Mouse (Mus musculus): ENCODE measurements around the gene BC004004.
A peak's percentile ranks its signal among the peaks of the same experiment; 100 is the strongest.
"Not testable (repeated sequence)": the region's sequence is repeated elsewhere in the genome, so short reads cannot be mapped to it uniquely, and the experiment has no call there.

The BC004004 gene

DNA sequence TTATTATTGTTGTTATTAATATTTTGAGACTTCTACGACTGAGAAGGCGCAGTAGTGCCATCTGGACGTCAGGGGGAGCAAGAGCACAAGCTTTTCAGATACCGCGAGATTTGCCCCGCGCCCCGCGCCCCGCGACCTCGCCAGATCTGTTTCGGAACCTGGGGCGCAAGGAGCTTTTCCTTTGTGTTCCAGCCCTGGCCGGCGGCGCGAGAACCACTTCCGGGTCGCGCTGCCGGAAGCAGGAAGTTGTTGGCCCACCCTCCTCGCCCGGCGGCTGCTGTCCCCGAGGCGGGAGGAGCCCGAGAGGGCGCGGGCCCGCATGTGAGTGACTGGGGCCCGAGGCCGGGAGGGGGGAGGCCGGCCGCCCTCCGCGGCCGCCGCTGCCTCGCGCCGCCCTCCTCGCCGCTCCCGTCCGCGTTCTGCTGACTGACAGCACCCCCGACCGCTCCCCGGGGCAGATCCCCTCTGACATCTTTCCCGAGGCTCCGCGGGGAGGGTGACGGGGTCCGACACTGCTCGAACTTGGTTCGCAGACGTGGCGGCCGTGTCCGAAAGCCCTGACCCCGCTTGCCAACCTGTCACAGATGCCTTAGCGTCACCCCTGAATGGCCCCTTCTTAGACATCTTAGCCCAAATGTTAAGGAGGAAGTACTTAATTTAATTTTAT is at the start of gene BC004004:
BC004004 (plus strand) TSS at position 107 of the 667 bp plus-strand sequence.
- DNase-seq = peak; percentile 97

DNA sequence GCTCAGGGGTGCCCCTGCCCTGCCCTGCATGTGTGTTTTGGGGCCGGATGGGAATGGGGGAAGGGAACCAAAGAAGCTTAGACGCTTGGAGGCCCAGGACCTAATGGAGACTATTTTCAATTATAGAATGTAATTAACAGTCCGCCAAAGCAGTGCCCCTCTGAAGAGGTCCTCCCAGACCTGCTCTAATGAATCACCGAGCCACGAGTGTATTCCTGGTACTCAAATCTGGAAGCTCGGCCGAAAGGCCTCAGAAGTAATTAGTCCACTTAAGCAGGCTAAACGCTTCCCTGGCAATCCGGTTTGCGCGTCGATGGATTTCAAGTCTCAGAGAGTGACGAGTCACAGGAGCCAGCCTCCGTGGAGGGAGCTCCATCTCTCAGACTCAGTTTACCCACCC is 48.0 kb upstream of the BC004004 start:
- DNase-seq = no peak

DNA sequence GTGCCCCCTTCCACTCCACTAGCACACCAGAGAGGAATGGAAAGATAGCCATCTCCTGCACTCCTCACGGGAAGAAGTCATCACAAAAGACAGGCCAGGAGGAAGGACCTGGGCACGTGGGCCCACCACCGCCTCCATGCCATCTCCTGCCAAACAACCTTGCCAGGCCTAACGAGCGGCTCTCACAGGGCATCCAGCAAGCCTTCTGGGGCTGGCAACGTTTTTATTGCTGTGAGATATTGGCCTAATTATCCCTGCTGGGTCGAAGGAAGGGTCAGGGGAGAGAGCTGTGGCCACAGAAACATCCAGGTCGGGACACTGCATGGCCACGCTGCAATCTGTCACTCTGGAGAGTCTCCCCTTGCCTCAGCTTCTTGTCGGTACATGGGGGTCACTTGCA is 37.5 kb upstream of the BC004004 start:
- DNase-seq = no peak

DNA sequence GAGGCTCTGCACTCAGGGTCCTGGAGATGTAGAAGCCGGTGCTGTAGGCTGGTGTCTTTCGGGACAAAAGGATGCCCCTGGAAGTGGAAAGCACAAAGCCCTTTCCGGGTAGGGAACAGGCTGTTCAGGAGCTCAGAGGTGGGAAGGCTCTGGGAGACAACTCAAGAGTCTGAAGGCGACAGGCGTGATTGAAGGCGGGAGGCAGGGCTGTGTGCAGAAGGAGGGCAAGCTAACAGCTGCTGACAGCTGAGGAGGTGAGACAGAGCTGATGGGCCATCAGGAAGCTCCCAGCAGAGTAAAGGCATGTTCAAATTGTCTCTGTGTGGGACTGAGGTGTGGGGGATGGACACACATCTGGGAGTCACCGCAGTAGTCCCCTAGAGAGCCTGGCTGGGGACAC is 32.5 kb upstream of the BC004004 start:
- no peak for DNase-seq

DNA sequence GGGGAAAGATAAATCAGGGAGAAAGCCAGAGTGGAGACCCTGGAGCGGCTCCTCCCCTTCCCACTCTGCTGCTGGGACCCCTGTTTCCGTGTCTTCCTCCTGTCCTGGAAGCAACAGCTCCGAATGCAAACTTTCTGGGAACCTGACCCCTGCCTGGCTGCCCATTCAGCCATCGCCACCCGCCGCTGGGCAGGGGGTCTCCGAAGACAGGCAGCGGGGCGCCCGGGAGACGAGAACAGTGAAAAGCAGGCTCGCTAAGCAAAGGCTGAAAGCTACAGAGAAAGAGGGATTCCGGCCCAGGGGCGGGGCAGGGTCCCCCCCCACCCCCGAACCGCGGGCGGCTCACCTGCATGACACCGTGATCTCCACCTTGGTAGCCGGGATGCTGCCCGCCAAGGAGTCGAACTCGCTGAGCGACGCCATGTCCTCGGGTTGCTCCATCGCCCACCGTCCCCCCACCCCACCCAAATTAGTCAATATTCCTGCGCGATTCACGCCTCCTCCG is 31.3 kb upstream of the BC004004 start:
- no peak for DNase-seq

DNA sequence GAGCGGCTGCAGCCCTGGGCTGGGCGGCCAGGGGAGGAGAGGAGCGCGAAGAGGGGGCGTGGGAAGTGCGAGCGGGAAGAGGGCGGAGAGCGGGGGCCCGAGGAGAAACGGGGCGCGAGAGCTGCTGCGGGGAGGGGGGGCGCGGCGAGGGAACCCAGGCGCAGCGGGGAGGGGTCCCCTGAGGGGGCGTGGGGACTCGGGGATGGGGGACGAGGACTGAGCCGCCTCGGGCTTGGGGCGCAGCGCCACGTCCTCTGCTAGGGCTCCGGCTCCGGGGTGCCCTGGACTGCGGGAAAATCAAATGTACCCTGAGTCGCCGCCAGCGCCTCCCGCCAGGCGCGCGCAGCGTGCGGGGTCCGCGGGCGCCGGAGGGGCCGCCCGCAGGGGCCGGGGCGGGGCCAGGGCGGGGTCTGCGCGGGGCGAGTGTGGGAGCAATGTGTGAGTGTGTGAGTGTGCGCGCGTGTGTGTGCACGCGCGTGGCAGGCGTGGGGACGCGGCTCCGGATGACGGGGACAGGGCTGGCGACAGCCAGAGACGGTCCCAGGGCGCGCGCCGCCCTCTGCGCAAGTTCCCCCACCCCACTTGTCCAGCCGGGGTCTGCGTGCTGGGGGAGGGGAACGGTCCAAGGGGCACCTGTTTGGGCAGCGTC is 30.7 kb upstream of the BC004004 start, which contains the start of gene Cpne5:
Cpne5 (minus strand) TSS at position 396 of the 649 bp plus-strand sequence.
- DNase-seq = peak; percentile 40

DNA sequence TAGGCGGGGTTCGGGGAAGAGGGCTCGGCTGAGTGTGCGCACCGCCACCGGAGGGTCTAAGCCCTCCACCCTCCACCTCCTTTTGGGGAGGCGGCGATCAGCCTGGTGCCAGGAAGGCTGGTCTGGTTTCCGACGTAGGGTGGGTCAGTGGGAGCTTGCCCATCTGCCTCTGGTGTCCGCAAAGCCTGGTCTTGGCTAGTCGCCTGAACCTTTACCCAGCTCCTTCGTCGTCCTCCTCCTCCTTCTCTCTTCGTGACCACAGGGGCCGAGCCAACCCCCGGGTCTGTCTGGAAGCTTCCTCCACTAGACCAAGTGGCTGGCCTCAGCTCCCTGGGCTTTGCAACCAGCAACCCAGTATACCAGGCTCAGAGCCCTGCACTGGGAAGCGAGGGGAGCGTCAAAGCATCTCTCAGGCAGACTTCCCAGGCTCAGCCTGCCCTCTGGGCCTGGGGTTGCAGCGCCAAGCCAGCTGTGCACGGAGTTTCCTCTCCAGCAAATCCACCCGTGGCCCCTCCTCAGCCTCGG is 30.1 kb upstream of the BC004004 start:
- DNase-seq = no peak

DNA sequence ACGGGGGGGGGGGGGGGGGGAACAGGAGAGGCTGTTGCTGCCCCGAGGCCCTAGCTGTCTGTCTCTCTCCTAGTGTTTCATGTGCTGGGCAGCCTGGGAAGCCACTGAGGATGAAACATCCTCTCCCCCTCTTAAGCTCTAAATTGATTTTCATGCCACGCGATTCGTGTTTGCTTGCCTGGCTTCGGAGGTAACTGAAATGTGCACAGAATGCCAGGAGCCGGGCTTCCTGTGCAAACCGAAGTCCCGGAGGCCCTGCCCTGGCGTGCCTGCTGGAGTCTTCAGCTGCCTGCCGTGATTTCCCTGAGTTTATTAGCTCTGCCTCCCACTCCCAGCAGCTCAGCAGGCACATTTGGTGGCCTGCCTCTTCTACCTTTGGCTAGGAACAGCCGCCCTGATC is 23.7 kb upstream of the BC004004 start:
- DNase-seq = no peak

DNA sequence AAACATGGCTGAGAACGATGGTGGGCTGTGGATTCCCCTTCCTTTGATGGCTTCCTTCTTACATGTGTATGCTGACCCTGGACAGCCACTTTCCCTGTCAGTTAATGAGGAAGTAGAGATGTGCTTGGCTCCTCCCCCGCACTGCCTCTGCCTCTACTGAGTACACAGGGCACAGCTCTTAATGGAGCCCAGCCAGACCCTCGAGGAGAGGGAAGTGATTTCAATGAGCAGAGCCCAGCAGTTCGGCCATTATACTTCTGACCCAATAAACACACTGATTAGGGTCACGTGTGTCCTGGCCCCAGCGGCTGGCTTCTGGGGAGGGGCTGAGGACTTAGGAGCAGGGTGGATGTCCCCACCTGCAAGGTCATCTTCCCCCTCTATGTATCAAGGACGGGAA is 22.9 kb upstream of the BC004004 start:
- peak; percentile 52 for DNase-seq

DNA sequence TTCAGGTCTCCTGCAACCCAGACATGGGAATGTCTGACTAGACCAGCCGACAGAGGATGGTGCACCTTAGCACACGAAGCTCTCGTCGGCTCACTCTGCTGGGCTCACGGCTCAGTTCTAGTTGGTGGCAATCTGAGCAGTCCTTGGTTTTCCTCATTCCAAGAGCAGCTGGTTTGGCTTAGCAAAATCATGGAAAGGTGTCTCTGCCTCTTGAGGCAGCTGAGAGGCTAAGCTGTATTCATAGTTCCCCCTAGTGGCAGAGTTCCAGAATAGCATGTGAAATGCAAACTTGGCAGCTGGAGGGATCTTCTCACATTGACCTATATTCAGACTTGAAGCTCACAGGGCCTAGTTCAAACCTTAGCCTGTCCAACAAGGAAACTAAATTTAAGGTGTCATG is 22.0 kb upstream of the BC004004 start:
- peak; percentile 77 for DNase-seq

DNA sequence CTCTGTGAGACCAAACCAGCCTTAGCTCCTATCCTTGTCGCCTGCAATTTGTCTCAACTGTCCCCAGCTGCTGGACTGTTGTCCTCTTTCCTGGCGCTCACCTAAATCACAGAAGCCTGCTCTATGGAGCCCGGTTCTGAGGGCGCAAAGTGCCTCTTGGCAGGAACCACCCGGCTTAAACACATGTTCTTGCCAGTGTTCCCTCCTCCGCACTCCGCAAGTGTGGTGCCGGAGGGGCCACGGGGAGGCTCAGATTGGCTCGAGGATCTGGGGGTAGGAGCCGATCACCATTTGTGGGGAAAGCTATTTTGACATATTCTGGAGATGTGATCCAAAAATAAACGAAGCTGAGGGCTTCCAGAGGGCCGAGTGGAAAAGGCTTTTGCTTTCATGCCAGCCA is 20.7 kb upstream of the BC004004 start:
- DNase-seq = peak; percentile 48

DNA sequence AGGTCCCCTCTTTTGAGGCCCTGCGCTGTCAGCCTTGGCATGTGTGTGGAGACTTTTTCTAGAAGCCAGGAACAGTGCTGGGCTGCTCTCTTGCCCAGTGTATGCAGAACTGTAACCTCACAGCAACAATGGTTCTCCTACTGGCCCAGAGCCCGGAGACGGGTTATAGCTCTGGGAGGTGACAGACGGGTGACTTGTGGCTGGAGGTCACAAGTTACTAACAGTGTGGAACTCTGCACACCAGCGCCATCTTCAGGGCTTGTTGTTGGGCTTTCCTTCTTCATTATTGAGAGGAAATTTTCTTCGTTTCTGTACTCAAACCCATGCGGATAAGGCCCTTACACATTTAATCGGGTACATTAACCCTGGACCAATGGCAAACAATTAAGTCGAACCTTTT is 19.1 kb upstream of the BC004004 start:
- peak; percentile 88 for DNase-seq

DNA sequence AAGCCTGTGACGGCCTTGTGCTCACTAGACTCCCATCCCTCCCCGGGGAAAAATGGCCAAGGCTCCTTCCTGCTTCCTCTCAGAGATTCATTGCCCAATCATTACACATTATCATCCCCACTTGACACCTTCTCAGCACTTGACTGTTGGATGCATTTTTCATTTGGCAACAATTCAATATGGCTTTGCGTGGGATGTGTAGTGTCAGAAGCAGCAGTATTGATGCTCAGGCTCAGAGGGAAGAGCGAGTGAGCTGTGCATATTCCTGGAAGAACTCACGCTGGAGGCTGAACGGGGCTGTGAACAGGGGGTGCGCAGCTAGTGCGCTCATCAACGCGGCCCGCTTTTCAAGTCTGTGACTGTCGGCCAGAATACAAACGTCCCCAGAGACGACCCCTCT is 17.6 kb upstream of the BC004004 start:
- DNase-seq = not testable (repeated sequence)

DNA sequence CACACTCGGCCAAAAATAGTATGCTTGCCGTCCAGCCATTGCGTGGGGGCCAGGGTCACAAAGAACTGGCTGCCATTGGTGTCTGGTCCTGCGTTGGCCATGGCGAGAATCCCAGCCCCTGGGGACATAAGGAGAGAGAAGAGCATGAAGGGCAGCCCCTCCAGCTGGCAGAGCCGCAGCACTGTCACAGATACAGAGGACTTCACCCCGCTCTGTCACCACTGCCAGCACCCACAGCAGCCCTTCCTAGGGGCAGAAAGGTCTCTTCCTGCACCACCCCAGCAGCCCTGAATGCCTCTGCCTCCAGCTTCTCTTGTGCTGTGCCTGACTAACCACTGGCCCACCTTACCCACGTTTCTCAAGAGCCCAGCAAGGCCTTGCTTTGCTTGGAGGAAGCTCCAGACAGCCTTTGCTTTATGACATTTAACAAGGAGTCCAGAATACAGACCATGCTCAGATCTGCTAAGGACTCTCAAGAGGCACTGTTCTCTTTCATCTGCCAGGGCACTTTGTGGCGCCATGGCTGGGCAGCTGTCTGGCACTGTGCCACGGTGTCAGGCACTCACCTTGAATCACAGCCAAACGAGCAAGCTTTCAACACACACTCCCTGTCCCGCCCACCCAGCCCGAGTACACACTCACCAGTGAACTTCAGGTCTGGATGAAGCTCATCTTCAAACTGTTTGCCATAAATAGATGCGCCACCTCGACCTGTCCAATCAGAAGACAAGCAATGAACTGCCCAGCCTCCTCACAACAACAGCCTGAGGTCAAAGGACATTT is 16.8 kb upstream of the BC004004 start:
- peak; percentile 85 for DNase-seq

DNA sequence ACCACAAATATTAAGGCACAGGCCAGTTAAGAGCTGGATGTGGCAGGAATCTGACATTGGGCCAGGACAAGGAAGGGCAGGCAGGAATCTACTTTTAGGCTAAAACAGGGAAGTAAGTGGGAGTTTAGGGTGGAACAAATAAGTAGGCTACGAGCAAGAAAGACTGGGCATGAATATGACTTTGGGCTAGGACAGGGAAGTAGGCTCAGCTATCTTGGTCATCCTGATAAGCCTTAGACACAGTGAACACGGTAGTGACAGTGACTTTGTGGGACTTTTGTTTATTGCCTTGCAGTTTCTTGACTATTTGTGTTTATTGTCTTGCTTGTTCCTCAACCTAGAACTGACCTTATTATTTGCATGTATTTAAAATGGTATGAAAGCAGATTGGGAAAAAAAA is 15.4 kb upstream of the BC004004 start:
- DNase-seq = no peak

DNA sequence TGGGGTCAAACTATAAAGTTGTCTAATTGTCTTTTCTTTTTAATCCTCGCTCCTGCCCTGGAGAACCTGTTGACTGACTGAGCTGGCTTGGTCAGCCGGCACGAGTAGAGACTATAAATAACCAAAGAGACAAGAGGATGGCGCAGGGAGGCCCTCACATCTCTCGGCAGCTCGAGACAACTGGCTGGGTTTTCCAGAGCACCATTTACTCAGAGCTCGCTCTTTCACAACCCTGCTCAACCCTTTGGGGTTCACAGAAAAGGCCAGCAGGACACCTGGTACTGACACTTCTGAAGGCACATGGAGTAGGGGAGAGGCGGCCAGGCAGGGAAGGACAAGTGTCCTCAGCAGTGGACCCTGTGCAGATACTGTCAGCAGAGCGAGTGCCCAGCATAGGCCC is 14.9 kb upstream of the BC004004 start:
- DNase-seq = no peak

DNA sequence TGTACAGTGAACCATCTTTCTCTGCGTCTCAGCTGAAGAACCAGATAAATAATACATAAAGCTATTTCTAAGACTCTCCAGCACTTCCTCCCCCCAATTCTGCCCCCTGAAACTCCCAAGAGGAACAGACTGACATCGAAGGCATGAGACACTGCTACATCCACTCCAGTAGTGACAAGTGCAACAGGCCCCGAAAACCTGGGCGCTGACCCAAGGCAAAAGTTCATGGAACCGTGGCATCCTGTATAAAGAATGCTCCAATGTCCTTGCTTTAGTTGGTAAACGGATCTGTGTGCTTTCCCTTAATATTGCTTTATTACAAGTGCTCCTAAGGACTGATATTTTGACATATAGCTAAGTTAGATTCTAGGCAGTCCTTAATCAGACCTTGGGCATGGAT is 13.8 kb upstream of the BC004004 start:
- not testable (repeated sequence) for DNase-seq

DNA sequence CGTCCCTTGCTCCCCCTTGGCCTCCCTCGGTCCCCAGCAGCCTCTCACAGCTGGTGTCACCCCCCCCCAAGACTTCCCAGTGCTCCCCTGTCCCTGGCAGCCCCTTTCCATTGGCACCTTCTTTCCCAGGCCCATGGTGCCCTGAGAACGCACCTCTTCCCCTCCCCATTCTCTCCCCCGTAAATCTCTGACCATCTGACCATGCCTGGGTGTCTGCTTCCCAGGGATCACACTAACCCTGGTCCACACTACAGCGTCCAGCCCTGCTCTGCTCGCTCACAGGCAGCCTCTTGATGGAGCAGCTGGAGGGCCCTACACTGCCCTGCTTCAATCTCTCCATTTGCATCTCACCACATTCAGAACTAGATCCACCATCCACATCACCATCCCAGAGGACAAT is 12.1 kb upstream of the BC004004 start:
- no peak for DNase-seq

DNA sequence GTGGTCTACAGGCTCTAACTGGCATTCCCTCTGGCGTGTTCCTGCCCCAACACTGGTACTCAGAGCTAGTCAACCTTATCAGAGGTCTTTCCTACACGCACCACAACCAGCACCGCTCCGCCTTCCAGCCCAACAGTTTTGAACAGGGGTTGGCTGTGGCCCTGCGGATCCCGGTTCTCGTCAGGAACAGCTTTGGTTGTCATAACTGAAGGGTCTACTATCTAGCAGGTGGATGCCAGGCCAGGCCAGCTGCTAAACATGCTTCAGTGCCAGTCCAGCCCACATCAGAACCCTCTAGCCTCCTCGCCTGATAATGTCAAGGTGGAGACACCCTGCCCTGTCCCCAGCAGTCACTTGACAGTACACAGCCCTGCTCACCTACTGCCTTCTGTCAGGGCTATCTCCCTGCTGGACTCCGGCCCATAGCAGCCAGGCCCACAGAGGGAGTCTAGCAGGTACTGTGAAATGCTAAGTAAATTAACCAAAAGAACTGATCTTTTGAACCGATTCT is 11.5 kb upstream of the BC004004 start:
- no peak for DNase-seq

DNA sequence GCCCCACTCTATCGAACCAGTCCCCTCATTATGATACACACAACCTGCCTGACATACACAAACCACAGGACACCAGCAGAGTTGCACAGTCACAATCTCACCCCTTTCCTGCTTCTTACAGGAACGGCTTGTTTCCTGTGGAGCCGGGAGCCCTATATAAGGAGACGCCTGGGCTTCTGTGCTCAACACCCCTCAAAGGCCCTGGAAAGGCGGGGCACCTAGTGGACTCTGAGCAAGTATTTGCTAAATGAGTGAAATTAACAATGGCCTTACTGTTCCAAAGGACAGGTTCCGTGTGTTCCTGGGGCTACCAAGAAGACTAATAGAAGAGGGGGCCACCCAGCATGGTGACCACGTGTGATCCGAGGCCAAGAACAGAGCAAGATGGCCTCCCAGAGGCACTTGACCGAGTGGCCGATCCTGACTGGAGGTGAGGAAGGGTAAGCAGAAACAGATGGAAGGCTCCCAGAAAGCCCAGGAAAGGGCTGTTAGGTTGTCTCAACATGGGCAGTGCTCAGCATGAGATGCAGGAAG is 10.5 kb upstream of the BC004004 start:
- DNase-seq = no peak

DNA sequence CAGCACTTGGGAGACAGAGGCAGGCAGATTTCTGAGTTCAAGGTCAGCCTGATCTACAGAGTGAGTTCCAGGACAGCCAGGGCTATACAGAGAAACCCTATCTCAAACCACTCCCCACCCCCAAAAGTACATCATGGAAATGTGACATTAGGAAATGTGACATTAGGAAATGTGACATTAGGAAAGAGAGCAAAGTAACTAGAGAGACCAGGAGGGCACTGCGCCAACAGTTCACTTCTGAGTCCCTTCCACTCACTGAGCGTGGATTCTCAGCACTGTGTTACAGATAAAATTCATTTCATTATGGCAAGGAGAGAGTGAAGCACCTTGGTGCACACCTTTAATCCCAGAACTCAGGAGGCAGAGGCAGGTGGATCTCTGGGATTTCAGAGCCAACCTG is 9.7 kb upstream of the BC004004 start:
- DNase-seq = no peak

DNA sequence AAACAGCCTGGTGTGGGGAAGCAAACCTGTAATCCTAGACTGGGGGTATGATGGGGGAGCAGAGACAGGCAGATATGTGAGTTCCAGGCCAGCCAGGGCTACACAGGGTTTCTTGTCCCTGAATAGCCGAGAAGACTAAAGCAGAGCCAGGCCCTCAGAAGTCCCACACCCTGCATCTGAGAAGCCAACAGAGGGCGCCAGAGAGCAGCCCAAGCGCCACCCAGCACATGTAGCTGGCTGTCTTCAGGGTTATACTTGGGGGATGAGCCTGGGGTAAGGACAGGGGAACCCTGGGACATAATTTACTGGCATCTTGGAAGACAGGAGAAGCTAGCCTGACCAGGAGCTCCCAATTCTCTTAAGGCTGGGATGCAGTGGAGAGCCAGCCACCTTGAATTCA is 9.1 kb upstream of the BC004004 start:
- peak; percentile 86 for DNase-seq

DNA sequence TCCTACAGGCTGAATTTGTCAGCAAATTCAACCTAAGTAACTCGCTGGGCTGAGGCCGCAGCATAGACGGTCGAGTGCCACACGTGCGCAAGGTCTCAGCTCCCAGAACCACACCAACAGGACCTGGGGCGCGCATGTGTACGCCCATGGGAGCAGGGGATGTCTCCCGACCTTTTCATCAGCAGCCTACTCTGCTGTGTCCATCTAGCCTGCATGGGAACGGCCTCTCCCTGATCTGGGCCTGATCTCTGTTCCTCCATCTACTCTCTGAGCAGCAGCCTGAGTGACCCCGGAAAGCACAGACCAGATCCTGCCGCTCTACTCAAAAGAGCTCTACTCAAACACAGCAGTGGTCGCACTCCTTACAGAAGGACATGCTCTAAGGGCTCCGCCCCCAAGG is 8.1 kb upstream of the BC004004 start:
- DNase-seq = no peak
